In the genomic region with DNA sequence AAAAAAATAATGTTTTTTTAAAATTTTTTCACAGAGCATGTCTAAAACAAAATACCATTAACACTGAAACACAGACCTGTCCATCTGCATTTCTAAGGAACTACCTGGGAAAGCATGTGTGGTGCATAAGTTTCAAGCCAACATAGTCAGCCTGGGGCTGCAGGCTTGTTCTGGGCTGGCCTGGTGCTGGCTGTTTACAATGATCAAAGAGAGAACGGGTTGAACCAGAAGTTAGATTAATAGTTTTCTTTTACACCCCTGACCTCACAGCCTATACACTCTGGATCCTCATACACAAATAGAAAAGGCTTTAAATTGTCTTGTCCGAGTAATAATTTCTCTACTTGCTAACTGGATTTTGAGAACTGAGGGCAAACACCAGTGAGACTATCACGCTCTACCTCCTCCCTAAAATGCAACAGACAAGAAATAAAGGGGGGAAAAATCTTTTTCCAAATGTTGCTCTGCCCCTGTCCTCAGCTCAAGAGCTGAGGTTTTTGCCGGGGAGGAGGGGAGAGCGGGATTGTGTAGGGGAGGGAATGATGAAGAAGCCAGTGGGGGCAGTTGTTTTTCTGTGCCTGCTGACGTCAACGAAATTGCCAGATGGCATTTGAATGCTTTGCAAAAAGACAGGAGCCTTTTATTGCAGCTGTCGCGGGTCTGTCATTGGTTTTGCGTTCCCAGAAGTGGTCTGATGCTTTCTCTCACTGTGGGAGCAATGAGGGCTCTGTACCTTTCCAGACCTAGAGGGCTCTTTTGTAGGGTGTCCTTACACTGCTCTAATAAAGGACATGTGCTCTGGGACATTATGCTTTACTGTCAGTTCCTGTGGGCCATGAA, we compare ENCODE assay signal across 9 mouse cellular contexts.
DNase-seq lines count a peak whose midpoint lies in the region; ATAC-seq and TF ChIP-seq lines count a peak whose summit lies in the region.
"Had no signal": no experiment of that assay in that cellular context is flagged by ENCODE, and none has a peak within 500 bp of the region (broad histone marks: within the 10 kb centered on the region; RNA-seq: fewer than 3 reads in every experiment).

No protein-coding gene starts in this region.

- no peaks in the 10 kb centered on the region for H3K9me3 ChIP-seq in lung, embryonic 14.5 days (ENCODE audit: low read depth, low read length)
- no peaks in the 10 kb centered on the region for H3K9me3 ChIP-seq in forebrain, embryonic 12.5 days
- no peaks in the 10 kb centered on the region for H3K9me3 ChIP-seq in midbrain, embryonic 16.5 days (replicated peaks; ENCODE audit: control insufficient read depth, low read length, poor library complexity, severe bottlenecking)

- 13% methylated on average over 10 of the region's 10 CpGs for whole genome bisulfite sequencing in lung, embryonic 14.5 days
- 44% methylated on average over 10 of the region's 10 CpGs for WGBS in forebrain, embryonic 12.5 days
- 45% methylated on average over 10 of the region's 10 CpGs for WGBS in midbrain, embryonic 16.5 days
- 84% methylated on average over 10 of the region's 10 CpGs for WGBS in thymus, adult 2 months

- no peaks in the 10 kb centered on the region for H3K27me3 ChIP-seq in lung, embryonic 14.5 days (ENCODE audit: insufficient read depth, low read length)
- H3K27me3 ChIP-seq in forebrain, embryonic 12.5 days, result no peaks in the 10 kb centered on the region
- no peaks in the 10 kb centered on the region for H3K27me3 ChIP-seq in midbrain, embryonic 16.5 days (ENCODE audit: control insufficient read depth, insufficient read depth, low read depth, low read length)
- H3K27me3 ChIP-seq in thymus, adult 2 months (ENCODE audit: control insufficient read depth, insufficient read depth, low read length), result no peaks in the 10 kb centered on the region

- peak overlapping the region; percentile 40 for H3K4me2 ChIP-seq in lung, embryonic 14.5 days
- no peak overlapping the region for H3K4me2 ChIP-seq in forebrain, embryonic 12.5 days
- no peak overlapping the region for H3K4me2 ChIP-seq in midbrain, embryonic 16.5 days (ENCODE audit: low read length)

- TF ChIP-seq CTCF in lung, embryonic 14.5 days (IDR thresholded peaks at IDR 0.05; ENCODE audit: low read depth), result no peak
- no peak for TF ChIP-seq CTCF in layer of hippocampus, adult 2 months (conservative IDR thresholded peaks at IDR 0.05)
- TF ChIP-seq CTCF in thymus, adult 2 months (IDR thresholded peaks at IDR 0.05; ENCODE audit: borderline replicate concordance, control insufficient read depth, extremely low read depth, insufficient read depth, low read length, poor library complexity), result no peak

- ATAC-seq in lung, embryonic 14.5 days (ENCODE audit: insufficient read depth), result peak; percentile 90
- peak; percentile 81; the same call in 1 of the 2 replicates for ATAC-seq in forebrain, embryonic 12.5 days (ENCODE audit: low FRiP score)
- peak; percentile 80 for ATAC-seq in midbrain, embryonic 16.5 days
- ATAC-seq in erythroblast, adult 5-6 weeks (replicated peaks; ENCODE audit: low FRiP score, poor library complexity, severe bottlenecking), result no peak
- no peak for ATAC-seq in megakaryocyte, adult 5-6 weeks (ENCODE audit: poor library complexity, severe bottlenecking)

- H3K27ac ChIP-seq in lung, embryonic 14.5 days (ENCODE audit: low read depth), result peak overlapping the region; percentile 67; the same call in 1 of the 2 replicates
- H3K27ac ChIP-seq in forebrain, embryonic 12.5 days, result peak overlapping the region; percentile 67
- H3K27ac ChIP-seq in layer of hippocampus, adult 2 months, result peak overlapping the region; percentile 84
- no peak overlapping the region for H3K27ac ChIP-seq in midbrain, embryonic 16.5 days (ENCODE audit: low read length)
- H3K27ac ChIP-seq in thymus, adult 2 months (ENCODE audit: control insufficient read depth, insufficient read depth, low read length), result no peak overlapping the region; the same call in 1 of the 2 replicates
- H3K27ac ChIP-seq: macrophage had no signal

- no peak for TF ChIP-seq POLR2A in thymus, adult 2 months (IDR thresholded peaks at IDR 0.05; ENCODE audit: control insufficient read depth, extremely low read depth, insufficient read depth, low read length, poor library complexity)

- peaks cover 6% of the 10 kb centered on the region for H3K4me1 ChIP-seq in lung, embryonic 14.5 days (ENCODE audit: insufficient read depth)
- H3K4me1 ChIP-seq in forebrain, embryonic 12.5 days, result peaks cover 16% of the 10 kb centered on the region
- peaks cover 6% of the 10 kb centered on the region; the same call in 1 of the 2 replicates for H3K4me1 ChIP-seq in midbrain, embryonic 16.5 days (ENCODE audit: control insufficient read depth, insufficient read depth, low read length)
- H3K4me1 ChIP-seq in thymus, adult 2 months (replicated peaks; ENCODE audit: control insufficient read depth, insufficient read depth, low read length), result no peaks in the 10 kb centered on the region

- no peaks in the 10 kb centered on the region for H3K36me3 ChIP-seq in lung, embryonic 14.5 days (ENCODE audit: insufficient read depth)
- no peaks in the 10 kb centered on the region for H3K36me3 ChIP-seq in forebrain, embryonic 12.5 days (replicated peaks)
- no peaks in the 10 kb centered on the region for H3K36me3 ChIP-seq in midbrain, embryonic 16.5 days (ENCODE audit: control insufficient read depth, insufficient read depth, low read length)
- no peaks in the 10 kb centered on the region for H3K36me3 ChIP-seq in thymus, adult 2 months (ENCODE audit: control insufficient read depth, insufficient read depth, low read length)

- no peak overlapping the region for H3K9ac ChIP-seq in lung, embryonic 14.5 days
- no peak overlapping the region for H3K9ac ChIP-seq in forebrain, embryonic 12.5 days
- no peak overlapping the region for H3K9ac ChIP-seq in midbrain, embryonic 16.5 days (ENCODE audit: low read depth, low read length)

- peak; percentile 81 for DNase-seq in lung, embryonic 14.5 days
- DNase-seq in lung, postnatal 25 days (ENCODE audit: low spot score), result no peak
- DNase-seq in layer of hippocampus, adult 2 months (ENCODE audit: low spot score in 2 of 2), result peak; percentile 62 to 81
- no peak for DNase-seq in thymus, adult 2 months

- H3K4me3 ChIP-seq in lung, embryonic 14.5 days (ENCODE audit: low read depth, low read length), result no peak overlapping the region
- no peak overlapping the region for H3K4me3 ChIP-seq in forebrain, embryonic 12.5 days (replicated peaks)
- H3K4me3 ChIP-seq in layer of hippocampus, adult 2 months, result no peak overlapping the region
- H3K4me3 ChIP-seq in midbrain, embryonic 16.5 days (ENCODE audit: low read depth, low read length), result no peak overlapping the region
- no peak overlapping the region for H3K4me3 ChIP-seq in thymus, adult 2 months (ENCODE audit: control insufficient read depth, insufficient read depth, low read length)

Comparison
In these comparisons a context has a peak if more than half of its experiments do, and no peak if none do; other contexts are left out.
1. DNase-seq: peak in lung, embryonic 14.5 days (single experiment) and layer of hippocampus, adult 2 months (2 of 2); none in lung, postnatal 25 days (single experiment) and thymus, adult 2 months (single experiment).
2. ATAC-seq: peak in lung, embryonic 14.5 days (single experiment), forebrain, embryonic 12.5 days (single experiment) and midbrain, embryonic 16.5 days (single experiment); none in erythroblast, adult 5-6 weeks (single experiment) and megakaryocyte, adult 5-6 weeks (single experiment).
3. H3K27ac ChIP-seq: peak in lung, embryonic 14.5 days (single experiment), forebrain, embryonic 12.5 days (single experiment) and layer of hippocampus, adult 2 months (single experiment); none in midbrain, embryonic 16.5 days (single experiment) and thymus, adult 2 months (single experiment).